Mouse (Mus musculus) intestine, embryonic 14.5 days (tissue): Measurements from ENCODE around the gene Nrgn. TPM values are rescaled to one million over a fixed set of nuclear protein-coding genes. Genes with fewer than 3 reads are reported as not detected.
A peak's percentile ranks its signal among the peaks of the same experiment; 100 is the strongest.

Experiments used
- ATAC-seq: fragments of 200-750 bp; cut with Nextera tagmentation; replicated peaks from 2 replicates; pipeline ENCODE4 v1.8.0; 2017; ENCODE audit warnings: low read depth, moderate number of reproducible peaks, moderate TSS enrichment, moderate library complexity; ENCODE audit not compliant: low FRiP score, low TSS enrichment
- DNase-seq: peaks from one replicate; pipeline ENCODE4 v3.0.0-alpha.2; 2018; ENCODE audit warnings: low spot score
- H3K27ac ChIP-seq: fragments of 300-500 bp; sonication (generic); 2 replicates; pipeline ENCODE4 v1.5.1; 2014; ENCODE audit warnings: low read depth, mild to moderate bottlenecking, control low read depth
- H3K27me3 ChIP-seq: fragments of 300-500 bp; sonication (generic); replicated peaks from 2 replicates; pipeline ENCODE4 v1.6.1; 2014; ENCODE audit warnings: low read length, control low read depth; ENCODE audit not compliant: control insufficient read depth, insufficient read depth
- H3K36me3 ChIP-seq: fragments of 300-500 bp; sonication (generic); 2 replicates; pipeline ENCODE4 v1.6.1; 2014; ENCODE audit warnings: low read length, control low read depth; ENCODE audit not compliant: control insufficient read depth, insufficient read depth
- H3K4me1 ChIP-seq: fragments of 300-500 bp; sonication (generic); replicated peaks from 2 replicates; pipeline ENCODE4 v1.6.1; 2014; ENCODE audit warnings: low read length, control low read depth, mixed read lengths; ENCODE audit not compliant: control insufficient read depth, insufficient read depth
- H3K4me2 ChIP-seq: fragments of 300-500 bp; sonication (generic); 2 replicates; pipeline ENCODE4 v1.6.1; 2014; ENCODE audit warnings: low read length
- H3K4me3 ChIP-seq: fragments of 300-500 bp; sonication (generic); 2 replicates; pipeline ENCODE4 v1.5.1; 2014; ENCODE audit warnings: low read depth, low read length, control low read depth, mixed read lengths
- H3K9ac ChIP-seq: fragments of 300-500 bp; sonication (generic); 2 replicates; pipeline ENCODE4 v1.6.1; 2014; ENCODE audit warnings: mild to moderate bottlenecking, low read length
- H3K9me3 ChIP-seq: fragments of 300-500 bp; sonication (generic); 2 replicates; pipeline ENCODE4 v1.6.1; 2016; ENCODE audit warnings: low read length, control low read depth; ENCODE audit not compliant: control insufficient read depth
- WGBS: fragments of 180-500 bp; shearing (Covaris S2); extraction: QIAGEN DNeasy Blood & Tissue Kit; methylation state at CpG from one replicate; pipeline ENCODE4 v1.1.7; 2014; 5-methylcytosine and 5-hydroxymethylcytosine counted together
- polyA plus RNA-seq: library from polyadenylated mRNA; unstranded; fragments of >200 nt; fragmentation: Nextera tagmentation; extraction: Ambion mirVana; gene quantifications from 2 replicates; pipeline ENCODE4 v1.2.1, GENCODE M21; 2014

Nrgn gene
- polyA plus RNA-seq, 1 experiment from 2014 or later, result 2.5 TPM

DNA sequence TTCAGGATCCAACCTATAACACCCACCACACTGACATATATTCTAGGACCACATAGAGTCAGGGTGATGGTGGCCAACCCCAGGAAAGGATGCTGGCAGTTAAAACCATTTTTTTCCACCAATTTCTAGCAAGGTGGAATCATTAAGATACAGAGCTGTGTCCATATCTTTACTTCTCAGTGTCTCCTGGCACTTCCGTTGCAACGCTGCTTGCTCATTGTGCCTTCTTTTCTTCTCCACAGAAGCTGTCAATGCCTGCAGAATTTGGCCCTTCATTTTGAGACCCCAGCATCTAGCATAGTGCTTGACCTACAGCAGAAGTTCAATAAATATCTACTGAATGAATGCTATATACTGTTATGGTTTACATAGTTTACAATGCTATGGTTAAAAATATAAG lies 14.3 kb upstream of the Nrgn start:
- Histone ChIP-seq H3K27ac (no peak overlapping the region), H3K4me2 (no peak overlapping the region), H3K36me3 (no peaks in the 10 kb centered on the region), H3K9me3 (no peaks in the 10 kb centered on the region), H3K9ac (no peak overlapping the region), H3K4me1 (peaks cover 12% of the 10 kb centered on the region; the same call in 1 of the 2 replicates), H3K4me3 (no peak overlapping the region), H3K27me3 (no peaks in the 10 kb centered on the region)
- 91% methylated on average over 2 of the region's 2 CpGs for WGBS
- DNase-seq (no peak), ATAC-seq (no peak)

DNA sequence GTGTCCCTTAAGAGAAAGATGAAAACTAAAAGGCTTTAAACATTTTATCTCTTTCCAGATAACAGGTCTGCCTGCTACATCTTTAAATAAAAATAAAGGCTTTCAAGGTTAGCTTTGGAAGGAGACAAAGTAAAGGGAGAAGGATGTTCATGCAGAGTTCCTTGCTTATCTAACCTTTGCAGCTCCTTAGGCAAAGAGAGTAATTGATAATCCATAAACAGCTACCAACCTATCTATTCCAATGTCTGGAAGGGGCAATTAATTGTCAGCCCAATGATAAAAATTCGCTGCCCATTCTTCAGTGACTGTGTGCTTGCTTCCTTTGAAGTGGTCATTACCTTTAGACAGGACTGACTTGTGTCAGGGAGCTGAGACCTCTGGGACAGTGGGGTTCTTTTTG lies 11.1 kb upstream of the Nrgn start:
- Histone ChIP-seq H3K9me3 (no peaks in the 10 kb centered on the region), H3K4me1 (peaks cover 12% of the 10 kb centered on the region; the same call in 1 of the 2 replicates), H3K4me3 (no peak overlapping the region), H3K9ac (no peak overlapping the region), H3K27ac (no peak overlapping the region), H3K36me3 (no peaks in the 10 kb centered on the region), H3K27me3 (no peaks in the 10 kb centered on the region), H3K4me2 (no peak overlapping the region)
- no peak for ATAC-seq
- 46% methylated on average over 1 of the region's 1 CpGs for WGBS
- no peak for DNase-seq

DNA sequence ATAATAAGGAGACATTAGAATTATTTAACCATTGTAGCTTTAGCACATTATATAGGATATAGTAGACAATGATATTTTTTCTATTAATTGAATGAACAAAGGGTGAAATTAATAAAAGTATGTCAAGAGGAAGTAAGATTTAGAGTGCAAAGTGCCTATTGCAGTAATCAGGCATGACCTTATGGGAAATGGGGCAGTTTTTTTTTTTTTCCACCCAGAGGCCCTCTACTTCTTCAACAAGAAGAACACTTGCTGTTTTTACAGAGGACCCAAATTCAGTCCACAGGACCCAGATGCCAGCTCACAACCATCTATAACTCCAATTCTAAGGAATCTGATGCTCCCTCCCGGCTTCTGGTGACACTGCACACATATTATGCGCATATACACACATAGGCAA lies 7.9 kb upstream of the Nrgn start:
- Histone ChIP-seq H3K9me3 (no peaks in the 10 kb centered on the region), H3K9ac (no peak overlapping the region), H3K36me3 (no peaks in the 10 kb centered on the region), H3K27me3 (0 out of 2 replicates have a peak, but pooled peaks cover under 1% of the 10 kb centered on the region), H3K4me1 (no peaks in the 10 kb centered on the region), H3K4me2 (no peak overlapping the region), H3K4me3 (no peak overlapping the region), H3K27ac (no peak overlapping the region)
- DNase-seq, result no peak
- ATAC-seq, result no peak
- 82% methylated on average over 2 of the region's 2 CpGs for WGBS

DNA sequence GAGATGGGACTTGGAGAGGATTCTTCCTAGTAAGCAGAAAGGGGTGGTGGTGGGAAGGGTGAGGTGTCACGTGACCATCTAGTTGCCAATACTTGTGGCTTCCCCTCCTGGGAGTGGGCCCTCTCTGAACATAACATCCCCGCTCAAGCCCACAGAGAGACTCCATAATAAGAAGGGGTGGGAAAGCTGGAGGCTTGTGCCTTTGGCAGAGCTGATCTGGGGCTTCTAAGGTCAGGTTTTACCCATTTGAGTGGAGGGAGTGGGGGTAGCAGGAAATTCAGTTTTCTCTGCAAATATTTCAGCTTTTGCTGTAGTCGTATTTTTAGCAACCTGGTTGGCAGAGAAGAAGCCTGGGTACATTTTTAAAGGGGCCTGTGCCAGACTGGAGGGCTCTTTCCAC lies 3.7 kb upstream of the Nrgn start:
- H3K4me3 ChIP-seq, result no peak overlapping the region
- H3K9me3 ChIP-seq, result no peaks in the 10 kb centered on the region
- H3K36me3 ChIP-seq, result no peaks in the 10 kb centered on the region
- no peak for DNase-seq
- WGBS, result 73% methylated on average over 3 of the region's 3 CpGs
- H3K9ac ChIP-seq, result no peak overlapping the region
- no peak overlapping the region for H3K27ac ChIP-seq
- 0 out of 2 replicates have a peak, but pooled peaks cover 2% of the 10 kb centered on the region for H3K4me1 ChIP-seq
- no peak for ATAC-seq
- H3K27me3 ChIP-seq, result peaks cover 26% of the 10 kb centered on the region
- no peak overlapping the region for H3K4me2 ChIP-seq

DNA sequence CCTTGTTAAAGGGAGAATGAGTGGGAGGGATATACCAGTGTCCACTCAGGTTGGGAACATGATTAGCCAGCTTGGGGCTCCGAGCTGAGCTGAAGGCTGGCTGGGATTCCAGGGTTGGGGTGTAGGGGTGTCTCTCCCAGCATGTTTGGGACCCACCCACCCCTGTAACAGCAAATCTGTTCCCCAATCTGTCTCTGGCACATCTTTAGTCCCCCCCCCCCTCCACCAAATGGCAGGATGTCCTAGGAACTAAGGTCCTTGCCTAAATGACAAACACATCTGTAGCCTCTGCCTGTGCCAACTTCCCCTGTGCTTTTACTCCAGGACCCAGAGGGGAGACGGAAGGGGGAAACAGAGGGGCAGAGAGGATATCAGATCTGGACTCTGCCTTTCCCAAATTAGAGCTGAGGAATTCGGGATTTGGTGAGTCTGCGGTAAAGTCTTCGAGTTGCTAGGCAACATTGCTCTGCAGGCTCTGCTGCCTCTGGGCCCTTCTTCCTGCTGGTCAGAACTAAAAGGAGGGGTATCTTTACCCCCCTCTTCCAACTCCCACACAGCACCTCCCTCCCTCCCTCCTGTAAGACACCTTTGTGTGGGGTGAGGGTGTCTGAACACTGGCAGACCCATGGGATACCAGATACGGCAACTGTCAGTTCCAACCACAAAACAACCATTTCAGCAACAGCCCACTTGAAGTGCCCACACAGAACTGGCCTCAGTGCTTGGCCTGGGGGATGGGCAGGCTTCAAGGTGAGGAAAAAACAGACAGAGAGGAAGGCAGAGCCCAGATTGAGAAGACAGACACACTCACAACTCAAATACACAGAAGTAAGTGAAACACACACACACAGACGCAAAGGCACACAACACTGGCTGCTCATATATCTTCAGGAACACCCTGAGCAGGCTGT lies 2.4 kb upstream of the Nrgn start, which contains the start of gene Siae:
Gene Siae (plus strand): TSS at position 861 of the 911 bp plus-strand sequence.
- H3K27me3 ChIP-seq, result peaks cover 39% of the 10 kb centered on the region
- no peak within 1 kb of the TSS for H3K27ac ChIP-seq
- 32% methylated on average over 7 of the region's 7 CpGs for WGBS
- no peak within 1 kb of the TSS for H3K4me2 ChIP-seq
- H3K9ac ChIP-seq, result no peak within 1 kb of the TSS
- H3K4me1 ChIP-seq, result 0 out of 2 replicates have a peak, but pooled peaks cover 2% of the 10 kb centered on the region
- no peak within 1 kb of the TSS for H3K4me3 ChIP-seq
- H3K36me3 ChIP-seq, result no peaks in the 10 kb centered on the region
- DNase-seq, result no peak
- no peaks in the 10 kb centered on the region for H3K9me3 ChIP-seq
- no peak for ATAC-seq

DNA sequence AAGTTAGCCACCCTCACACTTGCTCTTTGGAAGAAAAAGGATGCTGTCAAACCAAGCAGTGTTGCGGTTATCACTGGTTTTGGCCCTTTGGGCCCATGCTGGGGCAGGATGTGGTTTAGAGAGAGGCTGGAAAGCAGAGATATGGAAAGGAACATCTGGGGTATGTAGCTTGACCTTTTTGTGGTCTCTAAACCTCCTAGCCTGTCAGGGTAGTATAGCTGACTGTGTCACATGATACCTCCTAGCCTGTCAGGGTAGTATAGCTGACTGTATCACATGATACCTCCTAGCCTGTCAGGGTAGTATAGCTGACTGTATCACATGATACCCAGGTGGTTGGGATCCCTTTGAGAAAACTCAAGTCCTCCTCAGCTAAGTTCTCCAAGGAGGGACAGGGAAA lies 1.6 kb upstream of the Nrgn start:
- WGBS, result 75% methylated on average over 1 of the region's 1 CpGs
- Histone ChIP-seq H3K36me3 (no peaks in the 10 kb centered on the region), H3K27ac (no peak overlapping the region), H3K4me1 (0 out of 2 replicates have a peak, but pooled peaks cover 2% of the 10 kb centered on the region), H3K4me2 (no peak overlapping the region), H3K4me3 (no peak overlapping the region), H3K9ac (no peak overlapping the region), H3K27me3 (peaks cover 47% of the 10 kb centered on the region), H3K9me3 (no peaks in the 10 kb centered on the region)
- no peak for DNase-seq
- ATAC-seq, result no peak

DNA sequence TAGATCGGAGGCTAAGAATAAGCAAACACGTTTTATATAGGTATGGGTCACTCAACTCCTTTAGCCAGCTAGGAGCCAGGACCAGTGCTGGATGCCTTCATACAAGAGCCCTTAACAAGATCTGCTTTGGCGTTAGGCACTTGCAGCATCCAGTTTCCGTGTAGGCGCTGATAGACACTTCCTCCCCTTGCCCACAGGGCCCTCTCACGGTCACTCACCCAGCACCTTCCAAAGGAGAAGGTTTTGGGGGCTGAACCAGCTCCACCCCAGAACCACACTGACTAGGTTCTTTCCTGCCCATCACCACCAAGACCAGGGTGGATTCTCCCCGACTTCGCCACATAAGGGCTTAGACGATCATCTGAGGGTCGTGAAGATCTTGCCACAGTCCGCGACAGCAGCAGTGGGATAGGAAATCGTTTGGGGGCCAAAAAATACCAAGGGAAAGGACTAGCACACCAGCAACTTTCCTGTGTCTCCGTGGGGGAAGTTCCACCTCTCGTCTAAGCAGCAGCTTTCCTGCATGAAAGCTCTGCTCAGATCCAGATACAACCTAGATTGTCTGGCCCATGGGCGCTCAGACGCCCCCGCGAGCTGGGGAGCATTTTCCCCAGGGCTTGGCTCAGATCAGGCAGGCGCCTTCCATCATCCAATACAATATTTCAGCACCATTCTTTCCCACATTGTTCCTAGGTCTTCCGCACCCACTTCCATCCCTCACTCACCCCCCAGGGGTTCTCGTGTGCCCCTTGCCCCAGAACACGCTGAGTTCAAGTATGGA lies 763 bp downstream of the Nrgn start:
- no peaks in the 10 kb centered on the region for H3K9me3 ChIP-seq
- 0 out of 2 replicates have a peak, but pooled peaks cover 2% of the 10 kb centered on the region for H3K4me1 ChIP-seq
- H3K4me2 ChIP-seq, result peak overlapping the region; percentile 65
- no peak overlapping the region for H3K27ac ChIP-seq
- 3% methylated on average over 23 of the region's 23 CpGs for WGBS
- DNase-seq, result no peak
- ATAC-seq, result no peak
- no peak overlapping the region for H3K9ac ChIP-seq
- no peaks in the 10 kb centered on the region for H3K36me3 ChIP-seq
- peak overlapping the region; percentile 30 for H3K4me3 ChIP-seq
- peaks cover 56% of the 10 kb centered on the region for H3K27me3 ChIP-seq

DNA sequence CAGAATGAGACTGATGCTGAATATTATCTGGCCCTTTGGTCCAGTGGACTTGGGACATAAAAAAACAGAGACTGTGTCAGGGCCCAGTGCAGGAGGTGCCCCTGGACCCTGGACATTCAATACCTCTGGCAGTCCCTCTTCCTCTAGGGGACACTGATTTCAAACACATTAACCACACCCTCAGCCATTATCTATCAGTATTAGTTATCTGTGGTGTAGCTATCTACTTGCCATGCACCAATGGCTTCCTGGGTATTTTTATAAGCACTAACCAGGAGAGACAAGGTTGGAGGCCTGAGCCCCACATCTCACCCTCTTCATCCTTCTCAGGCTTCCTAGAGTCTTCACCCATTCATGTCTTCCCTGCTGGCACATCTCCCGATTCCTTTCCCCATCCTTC lies 2.3 kb downstream of the Nrgn start:
- H3K36me3 ChIP-seq, result no peaks in the 10 kb centered on the region
- H3K4me3 ChIP-seq, result no peak overlapping the region
- DNase-seq, result no peak
- no peaks in the 10 kb centered on the region for H3K9me3 ChIP-seq
- peaks cover 68% of the 10 kb centered on the region for H3K27me3 ChIP-seq
- no peak for ATAC-seq
- 0 out of 2 replicates have a peak, but pooled peaks cover 2% of the 10 kb centered on the region for H3K4me1 ChIP-seq
- no peak overlapping the region for H3K9ac ChIP-seq
- 85% methylated on average over 1 of the region's 1 CpGs for WGBS
- no peak overlapping the region for H3K4me2 ChIP-seq
- H3K27ac ChIP-seq, result no peak overlapping the region
